Mouse (Mus musculus) megakaryocyte, embryonic 14.5 days (primary cell): ENCODE measurements at regions not wholly inside any gene's neighbourhood (a gene's known extent, or its start where the extent isn't known, plus 50 kb on each side); places are given as distances from the start of the nearest gene placed in this dataset.

ENCODE experiments used
- FLI1 ChIP-seq: IDR thresholded peaks from 2 replicates; pipeline ENCODE4 v1.6.1; 2012; ENCODE audit warnings: low read length, inconsistent platforms, mixed read lengths
- GATA1 ChIP-seq: IDR thresholded peaks from 3 replicates; pipeline ENCODE4 v1.6.1; 2012; ENCODE audit warnings: mixed read lengths, low read length, inconsistent platforms, borderline replicate concordance

GRCm38 (mm10) chr5:83890619-83891185 is 526.5 kb downstream of the Epha5 start:
- TF ChIP-seq GATA1 (no peak), FLI1 (no peak)
